In genomic region chr2:141008458-141008857, GRCm38 (mm10) we compare ENCODE assay signal across 15 mouse cellular contexts.
"Had no signal": no experiment of that assay in that cellular context is flagged by ENCODE, and none has a peak within 500 bp of the region (broad histone marks: within the 10 kb centered on the region; RNA-seq: fewer than 3 reads in every experiment).

No protein-coding gene starts in this region.

- H3K36me3 ChIP-seq: limb, embryonic 10.5 days; liver, embryonic 15.5 days; midbrain, embryonic 13.5 days; neural tube, embryonic 15.5 days; stomach, embryonic 15.5 days had no signal

- H3K4me3 ChIP-seq: layer of hippocampus, adult 2 months; limb, embryonic 10.5 days; liver, embryonic 15.5 days; midbrain, embryonic 13.5 days; myocyte; neural tube, embryonic 15.5 days; stomach, embryonic 15.5 days had no signal

- H3K9ac ChIP-seq: liver, embryonic 15.5 days; lung, embryonic 14.5 days; midbrain, embryonic 13.5 days; neural tube, embryonic 15.5 days; stomach, embryonic 15.5 days had no signal

- H3K9me3 ChIP-seq: limb, embryonic 10.5 days; liver, embryonic 15.5 days; midbrain, embryonic 13.5 days; neural tube, embryonic 15.5 days; stomach, embryonic 15.5 days had no signal

- H3K27ac ChIP-seq: layer of hippocampus, adult 2 months; limb, embryonic 10.5 days; liver, embryonic 15.5 days; macrophage; midbrain, embryonic 13.5 days; neural tube, embryonic 15.5 days; stomach, embryonic 15.5 days had no signal

- DNase-seq: kidney, adult 11 months; kidney, postnatal 10 days; kidney, postnatal 4 days; lung, embryonic 14.5 days; lung, postnatal 10 days; thymus, postnatal 36 days had no signal

- H3K27me3 ChIP-seq: liver, embryonic 15.5 days; midbrain, embryonic 13.5 days; neural tube, embryonic 15.5 days; stomach, embryonic 15.5 days had no signal

- H3K4me1 ChIP-seq: liver, embryonic 15.5 days; stomach, embryonic 15.5 days had no signal

- H3K4me2 ChIP-seq: liver, embryonic 11.5 days; liver, embryonic 15.5 days; lung, embryonic 14.5 days; midbrain, embryonic 13.5 days; neural tube, embryonic 15.5 days; stomach, embryonic 15.5 days had no signal
